Mouse (Mus musculus) midbrain, embryonic 15.5 days (tissue): ENCODE measurements around the gene Timm8b. TPM values are rescaled to one million over a fixed set of nuclear protein-coding genes. Genes with fewer than 3 reads are reported as not detected.
A peak's percentile ranks its signal among the peaks of the same experiment; 100 is the strongest.
"Not testable (repeated sequence)": the region's sequence is repeated elsewhere in the genome, so short reads cannot be mapped to it uniquely, and the experiment has no call there.

Source experiments
- ATAC-seq: fragments of 200-750 bp; cut with Nextera tagmentation; replicated peaks from 2 replicates; pipeline ENCODE4 v1.8.0; 2017; ENCODE audit warnings: moderate TSS enrichment
- H3K27ac ChIP-seq: fragments of 300-500 bp; sonication (generic); 2 replicates; pipeline ENCODE4 v1.5.1; 2015; ENCODE audit warnings: mild to moderate bottlenecking, inconsistent platforms
- H3K27me3 ChIP-seq: fragments of 300-500 bp; sonication (generic); replicated peaks from 2 replicates; pipeline ENCODE4 v1.6.1; 2015; ENCODE audit warnings: inconsistent platforms
- H3K36me3 ChIP-seq: fragments of 300-500 bp; sonication (generic); replicated peaks from 2 replicates; pipeline ENCODE4 v1.6.1; 2015; ENCODE audit warnings: inconsistent platforms
- H3K4me1 ChIP-seq: fragments of 300-500 bp; sonication (generic); 2 replicates; pipeline ENCODE4 v1.6.1; 2015; ENCODE audit warnings: inconsistent platforms
- H3K4me2 ChIP-seq: fragments of 300-500 bp; sonication (generic); 2 replicates; pipeline ENCODE4 v1.6.1; 2015; ENCODE audit warnings: inconsistent platforms, mild to moderate bottlenecking, moderate library complexity
- H3K4me3 ChIP-seq: fragments of 300-500 bp; sonication (generic); 2 replicates; pipeline ENCODE4 v1.5.1; 2015; ENCODE audit warnings: mild to moderate bottlenecking, inconsistent platforms
- H3K9ac ChIP-seq: fragments of 300-500 bp; sonication (generic); 2 replicates; pipeline ENCODE4 v1.6.1; 2015; ENCODE audit warnings: mild to moderate bottlenecking, inconsistent platforms
- H3K9me3 ChIP-seq: fragments of 300-500 bp; sonication (generic); 2 replicates; pipeline ENCODE4 v1.6.1; 2016; ENCODE audit warnings: inconsistent platforms
- WGBS: fragments of 180-500 bp; shearing (Covaris S2); methylation state at CpG from one replicate; pipeline ENCODE4 v1.1.7; 2015; ENCODE audit warnings: mixed read lengths; 5-methylcytosine and 5-hydroxymethylcytosine counted together
- polyA plus RNA-seq: library from polyadenylated mRNA; unstranded; fragments of >200 nt; fragmentation: Nextera tagmentation; extraction: Ambion mirVana; gene quantifications from 2 replicates; pipeline ENCODE4 v1.2.1, GENCODE M21; 2015

Gene Timm8b
- polyA plus RNA-seq, 1 experiment from 2014 or later, result 322 TPM

- Histone ChIP-seq H3K4me3 (peak overlapping the region; percentile 71), H3K9ac (peak overlapping the region; percentile 85), H3K4me1 (peaks cover 19% of the 10 kb centered on the region), H3K9me3 (no peaks in the 10 kb centered on the region), H3K4me2 (peak overlapping the region; percentile 82), H3K36me3 (peaks cover 32% of the 10 kb centered on the region), H3K27ac (no peak overlapping the region), H3K27me3 (no peaks in the 10 kb centered on the region)
- 41% methylated on average over 11 of the region's 11 CpGs for WGBS
- no peak for ATAC-seq
Measured at GRCm38 (mm10) chr9:50616161-50616560, 12.5 kb downstream of the Timm8b start.

- Histone ChIP-seq H3K4me2 (peak within 1 kb of the TSS; percentile 82), H3K9ac (peak within 1 kb of the TSS; percentile 85), H3K9me3 (no peaks in the 10 kb centered on the region), H3K36me3 (peaks cover 26% of the 10 kb centered on the region), H3K27ac (peak within 1 kb of the TSS; percentile 97), H3K4me1 (peaks cover 19% of the 10 kb centered on the region), H3K4me3 (peak within 1 kb of the TSS; percentile 71), H3K27me3 (no peaks in the 10 kb centered on the region)
- under 1% methylated on average over 81 of the region's 81 CpGs for WGBS
- ATAC-seq, result peak; percentile 96
Measured at GRCm38 (mm10) chr9:50616766-50617603, 13.3 kb downstream of the Timm8b start, which contains the start of the genes Pih1d2 and Nkapd1. Pih1d2 (plus strand) TSS chr9:50617321. Nkapd1 (minus strand) TSS chr9:50617464.

GRCm38 (mm10) chr9:50617794-50618330 is 14.2 kb downstream of the Timm8b start:
- H3K4me2 ChIP-seq, result peak overlapping the region; percentile 82
- peaks cover 19% of the 10 kb centered on the region for H3K4me1 ChIP-seq
- 62% methylated on average over 9 of the region's 9 CpGs for WGBS
- peak overlapping the region; percentile 71 for H3K4me3 ChIP-seq
- H3K27me3 ChIP-seq, result no peaks in the 10 kb centered on the region
- no peak overlapping the region for H3K27ac ChIP-seq
- peaks cover 20% of the 10 kb centered on the region for H3K36me3 ChIP-seq
- no peak overlapping the region for H3K9ac ChIP-seq
- peak; percentile 43; the same call in 1 of the 2 replicates for ATAC-seq
- no peaks in the 10 kb centered on the region for H3K9me3 ChIP-seq

- H3K4me1 ChIP-seq, H3K9ac ChIP-seq, H3K27me3 ChIP-seq, H3K4me3 ChIP-seq, H3K4me2 ChIP-seq, H3K9me3 ChIP-seq, ATAC-seq, H3K27ac ChIP-seq: not testable (repeated sequence)
- 92% methylated on average over 6 of the region's 8 CpGs for WGBS
- H3K36me3 ChIP-seq, result peaks cover 16% of the 10 kb centered on the region
Measured at GRCm38 (mm10) chr9:50630903-50631302, 27.2 kb downstream of the Timm8b start.

- WGBS, result 84% methylated on average over 6 of the region's 6 CpGs
- Histone ChIP-seq H3K4me2 (no peak overlapping the region), H3K4me1 (no peaks in the 10 kb centered on the region), H3K9ac (no peak overlapping the region), H3K36me3 (peaks cover 25% of the 10 kb centered on the region), H3K4me3 (no peak overlapping the region), H3K9me3 (no peaks in the 10 kb centered on the region), H3K27me3 (no peaks in the 10 kb centered on the region), H3K27ac (no peak overlapping the region)
- ATAC-seq, result no peak
Measured at GRCm38 (mm10) chr9:50632016-50632688, 28.4 kb downstream of the Timm8b start.

GRCm38 (mm10) chr9:50633059-50633458 is 29.3 kb downstream of the Timm8b start:
- no peak overlapping the region for H3K4me2 ChIP-seq
- no peak overlapping the region for H3K4me3 ChIP-seq
- H3K4me1 ChIP-seq, result no peaks in the 10 kb centered on the region
- no peaks in the 10 kb centered on the region for H3K27me3 ChIP-seq
- peaks cover 32% of the 10 kb centered on the region for H3K36me3 ChIP-seq
- H3K9ac ChIP-seq, result no peak overlapping the region
- 64% methylated on average over 2 of the region's 2 CpGs for WGBS
- H3K9me3 ChIP-seq, result no peaks in the 10 kb centered on the region
- no peak overlapping the region for H3K27ac ChIP-seq
- ATAC-seq, result no peak

- Histone ChIP-seq H3K4me3 (no peak overlapping the region), H3K9me3 (no peaks in the 10 kb centered on the region), H3K27me3 (no peaks in the 10 kb centered on the region), H3K4me1 (no peaks in the 10 kb centered on the region), H3K27ac (no peak overlapping the region), H3K9ac (no peak overlapping the region), H3K36me3 (peaks cover 44% of the 10 kb centered on the region), H3K4me2 (no peak overlapping the region)
- 96% methylated on average over 11 of the region's 11 CpGs for WGBS
- no peak for ATAC-seq
Measured at GRCm38 (mm10) chr9:50634270-50634669, 30.6 kb downstream of the Timm8b start.

- Histone ChIP-seq H3K4me3 (no peak overlapping the region), H3K27me3 (no peaks in the 10 kb centered on the region), H3K36me3 (peaks cover 69% of the 10 kb centered on the region), H3K4me1 (no peaks in the 10 kb centered on the region), H3K9me3 (no peaks in the 10 kb centered on the region), H3K4me2 (no peak overlapping the region), H3K9ac (no peak overlapping the region), H3K27ac (no peak overlapping the region)
- ATAC-seq, result no peak
- 83% methylated on average over 10 of the region's 10 CpGs for WGBS
Measured at GRCm38 (mm10) chr9:50646826-50647370, 43.2 kb downstream of the Timm8b start.

- H3K4me1 ChIP-seq, result no peaks in the 10 kb centered on the region
- H3K36me3 ChIP-seq, result peaks cover 62% of the 10 kb centered on the region
- 94% methylated on average over 10 of the region's 10 CpGs for WGBS
- no peak for ATAC-seq
- H3K9ac ChIP-seq, result no peak overlapping the region
- H3K4me3 ChIP-seq, result no peak overlapping the region
- H3K9me3 ChIP-seq, result no peaks in the 10 kb centered on the region
- no peaks in the 10 kb centered on the region for H3K27me3 ChIP-seq
- no peak overlapping the region for H3K4me2 ChIP-seq
- no peak overlapping the region for H3K27ac ChIP-seq
Measured at GRCm38 (mm10) chr9:50650503-50650902, 46.8 kb downstream of the Timm8b start.

Other genes starting within 250 kb of the Timm8b start
- gene Plet1, start 109.4 kb upstream of the Timm8b start, polyA plus RNA-seq, result 0.63 and 0.88 TPM in 2 replicates
- gene Pts, start 75.2 kb upstream of the Timm8b start, polyA plus RNA-seq, result 106 and 111 TPM in 2 replicates
- 19.3 and 19.6 TPM in 2 replicates for gene Il18, start 49.1 kb upstream of the Timm8b start, polyA plus RNA-seq
- gene Bco2, start 48.7 kb upstream of the Timm8b start, polyA plus RNA-seq, result 0.31 and 0.45 TPM in 2 replicates
- 0.18 and 0.26 TPM in 2 replicates for gene Tex12, start 42.6 kb upstream of the Timm8b start, polyA plus RNA-seq
- 232 and 244 TPM in 2 replicates for gene Sdhd, start 98 bp upstream of the Timm8b start, polyA plus RNA-seq
- gene Pih1d2, start 13.4 kb downstream of the Timm8b start, polyA plus RNA-seq, result 4.7 and 5.6 TPM in 2 replicates
- 20.0 and 20.3 TPM in 2 replicates for gene Nkapd1, start 13.6 kb downstream of the Timm8b start, polyA plus RNA-seq
- gene Dlat, start 55.9 kb downstream of the Timm8b start, polyA plus RNA-seq, result 43.9 and 51.9 TPM in 2 replicates
- 33.0 and 37.9 TPM in 2 replicates for gene Dixdc1, start 135.6 kb downstream of the Timm8b start, polyA plus RNA-seq
- 1.5 and 2.3 TPM in 2 replicates for gene 2310030G06Rik, start 142.6 kb downstream of the Timm8b start, polyA plus RNA-seq
- gene Cryab, start 147.4 kb downstream of the Timm8b start, polyA plus RNA-seq, result 10.7 and 11.8 TPM in 2 replicates
- gene Hspb2, start 148.4 kb downstream of the Timm8b start, polyA plus RNA-seq, result 0.87 and 1.1 TPM in 2 replicates
- 12.0 and 12.3 TPM in 2 replicates for gene Fdxacb1, start 164.3 kb downstream of the Timm8b start, polyA plus RNA-seq
- 60.3 and 63.1 TPM in 2 replicates for gene Alg9, start 171.1 kb downstream of the Timm8b start, polyA plus RNA-seq
- gene 1110032A03Rik, start 171.6 kb downstream of the Timm8b start, polyA plus RNA-seq, result 52.3 TPM in 2 replicates
- 41.6 and 42.5 TPM in 2 replicates for gene Ppp2r1b, start 241.4 kb downstream of the Timm8b start, polyA plus RNA-seq